ENCODE assay signal across 11 mouse cellular contexts in the genomic region with DNA sequence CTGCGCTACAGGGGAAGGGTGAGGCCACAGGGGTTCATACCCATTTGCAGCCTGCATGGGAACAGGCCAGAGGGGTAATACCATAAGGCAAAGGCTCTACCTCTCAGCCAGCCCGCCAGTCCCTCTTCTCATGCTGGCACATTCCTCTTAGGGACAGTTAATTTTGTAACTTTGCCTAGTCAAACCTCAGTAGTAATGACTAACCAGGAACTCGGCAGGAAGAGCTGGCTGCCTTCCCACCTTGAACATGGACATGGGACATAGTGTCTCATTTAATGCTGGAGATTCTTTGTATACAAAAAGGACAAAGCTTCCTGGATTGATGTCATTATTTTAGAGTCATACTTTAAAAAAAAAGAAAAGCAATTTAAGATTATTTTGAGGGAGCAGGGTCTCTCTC. TPM values are rescaled to one million over a fixed set of nuclear protein-coding genes. Genes with fewer than 3 reads are reported as not detected.
DNase-seq lines count a peak whose midpoint lies in the region; ATAC-seq and TF ChIP-seq lines count a peak whose summit lies in the region.
"Had no signal": no experiment of that assay in that cellular context is flagged by ENCODE, and none has a peak within 500 bp of the region (broad histone marks: within the 10 kb centered on the region; RNA-seq: fewer than 3 reads in every experiment).

No protein-coding gene starts in this region.

- DNase-seq in adrenal gland, adult 2 months: peak; percentile 36
- no peak for DNase-seq in adrenal gland, adult 8-10 months
- DNase-seq in liver, postnatal 0 days: peak; percentile 33
- peak; percentile 20 for DNase-seq in gastrocnemius, postnatal 14 days
- peak; percentile 9 for DNase-seq in kidney, postnatal 0 days (ENCODE audit: low spot score)

- peak; percentile 56 for ATAC-seq in liver, postnatal 0 days
- ATAC-seq in liver, embryonic 12.5 days: no peak
- no peak for ATAC-seq in kidney, postnatal 0 days (replicated peaks; ENCODE audit: low FRiP score, low read depth)
- no peak for ATAC-seq in granulocyte monocyte progenitor cell, adult 5-6 weeks (replicated peaks; ENCODE audit: poor library complexity, severe bottlenecking)
- ATAC-seq in hindbrain, embryonic 13.5 days (ENCODE audit: low FRiP score): no peak

- H3K27ac ChIP-seq in liver, postnatal 0 days (ENCODE audit: low read depth): no peak overlapping the region
- no peak overlapping the region for H3K27ac ChIP-seq in liver, embryonic 12.5 days
- H3K27ac ChIP-seq in kidney, postnatal 0 days: no peak overlapping the region; the same call in 1 of the 2 replicates
- H3K27ac ChIP-seq in hindbrain, embryonic 13.5 days: no peak overlapping the region
- H3K27ac ChIP-seq: hindbrain, embryonic 12.5 days; layer of hippocampus, adult 2 months had no signal

- no peak overlapping the region for H3K4me3 ChIP-seq in liver, postnatal 0 days (ENCODE audit: low read depth, low read length)
- no peak overlapping the region for H3K4me3 ChIP-seq in liver, embryonic 12.5 days
- no peak overlapping the region for H3K4me3 ChIP-seq in kidney, postnatal 0 days (replicated peaks; ENCODE audit: low read depth, low read length)
- no peak overlapping the region for H3K4me3 ChIP-seq in hindbrain, embryonic 13.5 days
- H3K4me3 ChIP-seq: erythroblast, embryonic 14.5 days; hindbrain, embryonic 12.5 days; layer of hippocampus, adult 2 months had no signal

- H3K4me2 ChIP-seq in liver, postnatal 0 days (ENCODE audit: low read depth, low read length): no peak overlapping the region
- no peak overlapping the region for H3K4me2 ChIP-seq in liver, embryonic 12.5 days
- H3K4me2 ChIP-seq in kidney, postnatal 0 days (ENCODE audit: low read length): no peak overlapping the region
- H3K4me2 ChIP-seq in hindbrain, embryonic 13.5 days: no peak overlapping the region
- H3K4me2 ChIP-seq: hindbrain, embryonic 12.5 days had no signal

- TF ChIP-seq CTCF in liver, postnatal 0 days (IDR thresholded peaks at IDR 0.05; ENCODE audit: low read depth): no peak
- TF ChIP-seq CTCF in kidney, postnatal 0 days (IDR thresholded peaks at IDR 0.05; ENCODE audit: low read depth): no peak

- intact Hi-C loops in gastrocnemius, postnatal 14 days (cut with DNase I; ENCODE audit: low total_unique reads): no loop called here

- peaks cover 10% of the 10 kb centered on the region for H3K4me1 ChIP-seq in liver, postnatal 0 days (ENCODE audit: insufficient read depth)
- peaks cover 30% of the 10 kb centered on the region for H3K4me1 ChIP-seq in liver, embryonic 12.5 days
- H3K4me1 ChIP-seq in kidney, postnatal 0 days (replicated peaks; ENCODE audit: insufficient read depth, low read length): no peaks in the 10 kb centered on the region
- H3K4me1 ChIP-seq in hindbrain, embryonic 13.5 days (replicated peaks): no peaks in the 10 kb centered on the region
- H3K4me1 ChIP-seq: hindbrain, embryonic 12.5 days had no signal

- 68% methylated on average over 3 of the region's 3 CpGs for WGBS in liver, postnatal 0 days (ENCODE audit: insufficient replicate concordance)
- WGBS in liver, embryonic 12.5 days (ENCODE audit: insufficient replicate concordance): 79% methylated on average over 3 of the region's 3 CpGs
- 62% methylated on average over 3 of the region's 3 CpGs for WGBS in kidney, postnatal 0 days
- WGBS in hindbrain, embryonic 13.5 days: 89% methylated on average over 3 of the region's 3 CpGs

- H3K9me3 ChIP-seq in liver, postnatal 0 days (ENCODE audit: low read length): no peaks in the 10 kb centered on the region
- H3K9me3 ChIP-seq in liver, embryonic 12.5 days (replicated peaks): no peaks in the 10 kb centered on the region
- H3K9me3 ChIP-seq in kidney, postnatal 0 days (replicated peaks; ENCODE audit: low read length): no peaks in the 10 kb centered on the region
- H3K9me3 ChIP-seq in hindbrain, embryonic 13.5 days: no peaks in the 10 kb centered on the region
- H3K9me3 ChIP-seq: hindbrain, embryonic 12.5 days had no signal

- no peak overlapping the region for H3K9ac ChIP-seq in liver, postnatal 0 days (replicated peaks)
- no peak overlapping the region for H3K9ac ChIP-seq in liver, embryonic 12.5 days
- H3K9ac ChIP-seq in kidney, postnatal 0 days (ENCODE audit: low read depth, low read length): no peak overlapping the region
- no peak overlapping the region for H3K9ac ChIP-seq in hindbrain, embryonic 13.5 days
- H3K9ac ChIP-seq: hindbrain, embryonic 12.5 days had no signal

- H3K27me3 ChIP-seq in liver, postnatal 0 days (ENCODE audit: insufficient read depth, low read length): no peaks in the 10 kb centered on the region
- H3K27me3 ChIP-seq in liver, embryonic 12.5 days (replicated peaks): no peaks in the 10 kb centered on the region
- no peaks in the 10 kb centered on the region for H3K27me3 ChIP-seq in kidney, postnatal 0 days (ENCODE audit: insufficient read depth, low read length)
- no peaks in the 10 kb centered on the region for H3K27me3 ChIP-seq in hindbrain, embryonic 13.5 days
- H3K27me3 ChIP-seq: hindbrain, embryonic 12.5 days had no signal

- 0 out of 2 replicates have a peak, but pooled peaks cover 2% of the 10 kb centered on the region for H3K36me3 ChIP-seq in liver, postnatal 0 days (replicated peaks; ENCODE audit: insufficient read depth, low read length)
- peaks cover 1% of the 10 kb centered on the region; the same call in 1 of the 2 replicates for H3K36me3 ChIP-seq in liver, embryonic 12.5 days
- H3K36me3 ChIP-seq in kidney, postnatal 0 days (ENCODE audit: insufficient read depth, low read length): no peaks in the 10 kb centered on the region
- peaks cover 10% of the 10 kb centered on the region for H3K36me3 ChIP-seq in hindbrain, embryonic 13.5 days
- H3K36me3 ChIP-seq: hindbrain, embryonic 12.5 days had no signal

- no peak for TF ChIP-seq EP300 in liver, postnatal 0 days (IDR thresholded peaks at IDR 0.05; ENCODE audit: low read depth)

RNA-seq across cellular contexts. Expression of gene BC034090, which starts 30.7 kb away (rescaled TPM):
- total RNA-seq in adrenal gland, adult 2 months (2021): 10 to 100 TPM; 29.6 to 33.5 TPM
- polyA plus RNA-seq in adrenal gland, adult 2 months (2012; rRNA removed): 30.6 and 32.7 TPM in 2 replicates
- total RNA-seq in adrenal gland, adult 8-10 months (2022): 10 to 100 TPM; 28.2 to 60.1 (median 36.1) TPM
- 0.14 and 0.22 TPM in 2 replicates for polyA plus RNA-seq in liver, postnatal 0 days (2015; fragmentation: Nextera tagmentation; extraction: Ambion mirVana)
- polyA plus RNA-seq in liver, embryonic 12.5 days (2016; fragmentation: Nextera tagmentation; extraction: Ambion mirVana): 0.28 and 0.46 TPM in 2 replicates
- 1 to 10 TPM; 3.8 to 4.3 TPM for total RNA-seq in gastrocnemius, postnatal 14 days (2021)
- polyA plus RNA-seq in kidney, postnatal 0 days (2015; fragmentation: Nextera tagmentation; extraction: Ambion mirVana): 9.9 and 10.2 TPM in 2 replicates
- total RNA-seq in granulocyte monocyte progenitor cell, adult 5-6 weeks (2014; fragmentation: Nextera tagmentation): 2.5 TPM in 1 of 2 replicates, not detected in the other
- total RNA-seq in granulocyte monocyte progenitor cell, adult 5-6 weeks (2017): 0.13 TPM in 1 of 2 replicates, not detected in the other
- polyA plus RNA-seq in hindbrain, embryonic 13.5 days (2015; fragmentation: Nextera tagmentation; extraction: Ambion mirVana): 3.9 and 4.7 TPM in 2 replicates
- polyA plus RNA-seq: erythroblast, embryonic 14.5 days had no signal
